Mouse (Mus musculus) C2C12 (cell line): ENCODE measurements around the gene Tufm.

Experiments
- CTCF ChIP-seq: IDR thresholded peaks from one replicate; pipeline ENCODE4 v1.5.1; 2011; ENCODE audit not compliant: control insufficient read depth, insufficient read depth, insufficient read length
- FOSL1 ChIP-seq: IDR thresholded peaks from one replicate; pipeline ENCODE4 v1.8.0; 2011; ENCODE audit warnings: mild to moderate bottlenecking, low read length; ENCODE audit not compliant: poor library complexity, insufficient read depth, severe bottlenecking
- MYOD1 ChIP-seq: IDR thresholded peaks from one replicate; pipeline ENCODE4 v1.6.1; 2011; ENCODE audit warnings: low read depth; ENCODE audit not compliant: control insufficient read depth, insufficient read length
- USF1 ChIP-seq: IDR thresholded peaks from one replicate; pipeline ENCODE4 v1.6.1; 2011; ENCODE audit warnings: low read depth, mild to moderate bottlenecking, control low read depth, moderate library complexity

DNA sequence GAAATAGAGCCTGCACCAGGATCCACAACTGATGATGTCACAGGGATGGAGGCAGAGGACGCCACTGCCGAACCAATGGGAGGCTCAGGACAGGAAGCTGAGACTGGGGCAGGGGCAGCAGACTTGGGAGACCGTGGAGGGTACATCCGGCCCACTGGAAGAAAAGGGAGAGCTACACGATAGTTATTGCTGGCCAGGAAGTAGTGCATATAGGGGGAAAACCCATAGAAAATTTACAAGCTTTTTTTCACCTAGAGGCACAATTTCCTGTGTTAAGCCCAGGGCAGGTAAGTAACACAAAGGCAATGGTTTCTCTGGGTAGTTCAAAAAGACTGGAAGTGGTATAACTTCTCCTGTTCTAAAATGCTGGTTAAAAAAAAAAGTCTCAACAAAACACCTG, 9.3 kb downstream of the Tufm start:
- TF ChIP-seq MYOD1 = no peak
- no peak for TF ChIP-seq CTCF
- TF ChIP-seq FOSL1 = no peak
- no peak for TF ChIP-seq USF1
